Mouse (Mus musculus): ENCODE measurements around the gene Krtap4-9. TPM values are rescaled to one million over a fixed set of nuclear protein-coding genes. Genes with fewer than 3 reads are reported as not detected.
"Not testable (repeated sequence)": the region's sequence is repeated elsewhere in the genome, so short reads cannot be mapped to it uniquely, and the experiment has no call there.

The Krtap4-9 gene
- total RNA-seq, 1 experiment, result not detected

GRCm38 (mm10) chr11:99778401-99778800 is 6.6 kb upstream of the Krtap4-9 start:
- no peak for TF ChIP-seq ZC3H11A (IDR thresholded peaks at IDR 0.05; ENCODE audit: borderline replicate concordance, low read depth, low read length)
- no peak for TF ChIP-seq CHD2 (IDR thresholded peaks at IDR 0.05; ENCODE audit: low read depth, low read length)
- TF ChIP-seq HCFC1 (IDR thresholded peaks at IDR 0.05; ENCODE audit: borderline replicate concordance, insufficient read depth, low read length), result no peak
- TF ChIP-seq ZNF384 (IDR thresholded peaks at IDR 0.05; ENCODE audit: low read depth, low read length), result no peak
- TF ChIP-seq MAFK (IDR thresholded peaks at IDR 0.05; ENCODE audit: insufficient read depth, low read depth, low read length), result no peak
- no peaks in the 10 kb centered on the region for H3K9me3 ChIP-seq (ENCODE audit: control insufficient read depth, insufficient read depth, low read depth, low read length)
- DNase-seq (ENCODE audit: low read depth, low spot score), result no peak
- H3K4me1 ChIP-seq (ENCODE audit: control insufficient read depth in 2 of 2, insufficient read depth in 2 of 2, low read length in 2 of 2, poor library complexity in 1 of 2), result no peaks in the 10 kb centered on the region
- H3K9ac ChIP-seq (ENCODE audit: insufficient read depth, low read depth, low read length, poor library complexity, severe bottlenecking), result no peak overlapping the region
- H3K4me3 ChIP-seq (ENCODE audit: insufficient read depth in 1 of 2, low read depth in 1 of 2, low read length in 2 of 2, poor library complexity in 1 of 2, severe bottlenecking in 1 of 2), result no peak overlapping the region
- no peak overlapping the region for H3K27ac ChIP-seq (ENCODE audit: insufficient read depth, low read depth, low read length, poor library complexity, severe bottlenecking)
- in situ Hi-C loops (cut with MboI; ENCODE audit: low sequenced_read_pairs in 2 of 2, unreplicated experiment in 2 of 2), result no loop called here
- no peaks in the 10 kb centered on the region for H3K36me3 ChIP-seq (ENCODE audit: control insufficient read depth, insufficient read depth, low read length, poor library complexity, severe bottlenecking)

GRCm38 (mm10) chr11:99780604-99781003 is 4.4 kb upstream of the Krtap4-9 start, which contains the start of gene Krtap4-8:
Krtap4-8 (minus strand) TSS chr11:99780704.
- Histone ChIP-seq H3K36me3 (ENCODE audit: control insufficient read depth, insufficient read depth, low read length, poor library complexity, severe bottlenecking) (no peaks in the 10 kb centered on the region), H3K27ac (ENCODE audit: insufficient read depth, low read depth, low read length, poor library complexity, severe bottlenecking) (no peak within 1 kb of the TSS), H3K4me1 (ENCODE audit: control insufficient read depth in 2 of 2, insufficient read depth in 2 of 2, low read length in 2 of 2, poor library complexity in 1 of 2) (no peaks in the 10 kb centered on the region), H3K4me3 (ENCODE audit: insufficient read depth in 1 of 2, low read depth in 1 of 2, low read length in 2 of 2, poor library complexity in 1 of 2, severe bottlenecking in 1 of 2) (no peak within 1 kb of the TSS), H3K9me3 (ENCODE audit: control insufficient read depth, insufficient read depth, low read depth, low read length) (no peaks in the 10 kb centered on the region), H3K9ac (ENCODE audit: insufficient read depth, low read depth, low read length, poor library complexity, severe bottlenecking) (no peak within 1 kb of the TSS)
- in situ Hi-C loops (cut with MboI; ENCODE audit: low sequenced_read_pairs in 2 of 2, unreplicated experiment in 2 of 2), result no loop called here
- no peak for DNase-seq (ENCODE audit: low read depth, low spot score)
- TF ChIP-seq MAFK (IDR thresholded peaks at IDR 0.05; ENCODE audit: insufficient read depth, low read depth, low read length), result no peak
- no peak for TF ChIP-seq HCFC1 (IDR thresholded peaks at IDR 0.05; ENCODE audit: borderline replicate concordance, insufficient read depth, low read length)
- no peak for TF ChIP-seq CHD2 (IDR thresholded peaks at IDR 0.05; ENCODE audit: low read depth, low read length)

- TF ChIP-seq ZC3H11A (IDR thresholded peaks at IDR 0.05; ENCODE audit: borderline replicate concordance, low read depth, low read length) (no peak), MAFK (IDR thresholded peaks at IDR 0.05; ENCODE audit: insufficient read depth, low read depth, low read length) (no peak), ZNF384 (IDR thresholded peaks at IDR 0.05; ENCODE audit: low read depth, low read length) (no peak), HCFC1 (IDR thresholded peaks at IDR 0.05; ENCODE audit: borderline replicate concordance, insufficient read depth, low read length) (no peak), CHD2 (IDR thresholded peaks at IDR 0.05; ENCODE audit: low read depth, low read length) (no peak)
- in situ Hi-C loops (cut with MboI; ENCODE audit: low sequenced_read_pairs in 2 of 2, unreplicated experiment in 2 of 2), result no loop called here
These were observed 8.4 kb downstream of the Krtap4-9 start, which contains the start of gene Gm11596 for GRCm38 (mm10) chr11:99793367-99793766. Gm11596 (minus strand) TSS chr11:99793467.

GRCm38 (mm10) chr11:99798832-99799231 is 13.8 kb downstream of the Krtap4-9 start, which contains the start of gene Gm11569:
Gm11569 (minus strand) TSS chr11:99798932.
- H3K4me3 ChIP-seq (ENCODE audit: insufficient read depth in 1 of 2, low read depth in 1 of 2, low read length in 2 of 2, poor library complexity in 1 of 2, severe bottlenecking in 1 of 2); H3K36me3 ChIP-seq (ENCODE audit: control insufficient read depth, insufficient read depth, low read length, poor library complexity, severe bottlenecking); DNase-seq (ENCODE audit: low read depth, low spot score); in situ Hi-C loops (cut with MboI; ENCODE audit: low sequenced_read_pairs in 2 of 2, unreplicated experiment in 2 of 2); H3K9ac ChIP-seq (ENCODE audit: insufficient read depth, low read depth, low read length, poor library complexity, severe bottlenecking); H3K27ac ChIP-seq (ENCODE audit: insufficient read depth, low read depth, low read length, poor library complexity, severe bottlenecking); H3K9me3 ChIP-seq (ENCODE audit: control insufficient read depth, insufficient read depth, low read depth, low read length); H3K4me1 ChIP-seq (ENCODE audit: control insufficient read depth in 2 of 2, insufficient read depth in 2 of 2, low read length in 2 of 2, poor library complexity in 1 of 2): not testable (repeated sequence)

More at GRCm38 (mm10) chr11:99793367-99793766, 8.4 kb downstream of the Krtap4-9 start, which contains the start of gene Gm11596:
- no peaks in the 10 kb centered on the region for H3K9me3 ChIP-seq (ENCODE audit: control insufficient read depth, insufficient read depth, low read depth, low read length)
- no peaks in the 10 kb centered on the region for H3K4me1 ChIP-seq (ENCODE audit: control insufficient read depth in 2 of 2, insufficient read depth in 2 of 2, low read length in 2 of 2, poor library complexity in 1 of 2)
- H3K27ac ChIP-seq (ENCODE audit: insufficient read depth, low read depth, low read length, poor library complexity, severe bottlenecking), result no peak within 1 kb of the TSS
- DNase-seq (ENCODE audit: low read depth, low spot score), result no peak
- H3K4me3 ChIP-seq (ENCODE audit: insufficient read depth in 1 of 2, low read depth in 1 of 2, low read length in 2 of 2, poor library complexity in 1 of 2, severe bottlenecking in 1 of 2), result no peak within 1 kb of the TSS
- no peak within 1 kb of the TSS for H3K9ac ChIP-seq (ENCODE audit: insufficient read depth, low read depth, low read length, poor library complexity, severe bottlenecking)
- H3K36me3 ChIP-seq (ENCODE audit: control insufficient read depth, insufficient read depth, low read length, poor library complexity, severe bottlenecking), result no peaks in the 10 kb centered on the region

- H3K36me3 ChIP-seq (ENCODE audit: control insufficient read depth, insufficient read depth, low read length, poor library complexity, severe bottlenecking); H3K27ac ChIP-seq (ENCODE audit: insufficient read depth, low read depth, low read length, poor library complexity, severe bottlenecking); H3K9ac ChIP-seq (ENCODE audit: insufficient read depth, low read depth, low read length, poor library complexity, severe bottlenecking); in situ Hi-C loops (cut with MboI; ENCODE audit: low sequenced_read_pairs in 2 of 2, unreplicated experiment in 2 of 2); H3K4me3 ChIP-seq (ENCODE audit: insufficient read depth in 1 of 2, low read depth in 1 of 2, low read length in 2 of 2, poor library complexity in 1 of 2, severe bottlenecking in 1 of 2); DNase-seq (ENCODE audit: low read depth, low spot score); H3K4me1 ChIP-seq (ENCODE audit: control insufficient read depth in 2 of 2, insufficient read depth in 2 of 2, low read length in 2 of 2, poor library complexity in 1 of 2); H3K9me3 ChIP-seq (ENCODE audit: control insufficient read depth, insufficient read depth, low read depth, low read length): not testable (repeated sequence)
These were observed 19.3 kb downstream of the Krtap4-9 start, which contains the start of gene Gm11554 for GRCm38 (mm10) chr11:99804346-99804745. Gm11554 (minus strand) TSS chr11:99804446.

GRCm38 (mm10) chr11:99809792-99810191 is 24.8 kb downstream of the Krtap4-9 start, which contains the start of gene Krtap4-13:
Krtap4-13 (minus strand) TSS chr11:99809892.
- H3K27ac ChIP-seq (ENCODE audit: insufficient read depth, low read depth, low read length, poor library complexity, severe bottlenecking); DNase-seq (ENCODE audit: low read depth, low spot score); H3K36me3 ChIP-seq (ENCODE audit: control insufficient read depth, insufficient read depth, low read length, poor library complexity, severe bottlenecking); H3K4me1 ChIP-seq (ENCODE audit: control insufficient read depth in 2 of 2, insufficient read depth in 2 of 2, low read length in 2 of 2, poor library complexity in 1 of 2); H3K9ac ChIP-seq (ENCODE audit: insufficient read depth, low read depth, low read length, poor library complexity, severe bottlenecking); in situ Hi-C loops (cut with MboI; ENCODE audit: low sequenced_read_pairs in 2 of 2, unreplicated experiment in 2 of 2); H3K9me3 ChIP-seq (ENCODE audit: control insufficient read depth, insufficient read depth, low read depth, low read length); H3K4me3 ChIP-seq (ENCODE audit: insufficient read depth in 1 of 2, low read depth in 1 of 2, low read length in 2 of 2, poor library complexity in 1 of 2, severe bottlenecking in 1 of 2): not testable (repeated sequence)

- in situ Hi-C loops (cut with MboI; ENCODE audit: low sequenced_read_pairs in 2 of 2, unreplicated experiment in 2 of 2); H3K4me1 ChIP-seq (ENCODE audit: control insufficient read depth in 2 of 2, insufficient read depth in 2 of 2, low read length in 2 of 2, poor library complexity in 1 of 2); H3K9ac ChIP-seq (ENCODE audit: insufficient read depth, low read depth, low read length, poor library complexity, severe bottlenecking); DNase-seq (ENCODE audit: low read depth, low spot score); H3K36me3 ChIP-seq (ENCODE audit: control insufficient read depth, insufficient read depth, low read length, poor library complexity, severe bottlenecking); H3K9me3 ChIP-seq (ENCODE audit: control insufficient read depth, insufficient read depth, low read depth, low read length); H3K27ac ChIP-seq (ENCODE audit: insufficient read depth, low read depth, low read length, poor library complexity, severe bottlenecking); H3K4me3 ChIP-seq (ENCODE audit: insufficient read depth in 1 of 2, low read depth in 1 of 2, low read length in 2 of 2, poor library complexity in 1 of 2, severe bottlenecking in 1 of 2): not testable (repeated sequence)
These were observed 30.6 kb downstream of the Krtap4-9 start, which contains the start of gene Gm11564 for GRCm38 (mm10) chr11:99815566-99815965. Gm11564 (minus strand) TSS chr11:99815666.
